Mouse (Mus musculus) ES-Bruce4 (cell line): ENCODE results near the gene Tbl1xr1. TPM values are rescaled to one million over a fixed set of nuclear protein-coding genes. Genes with fewer than 3 reads are reported as not detected.

ENCODE experiments used
- H3K27ac ChIP-seq: 2 replicates; pipeline ENCODE4 v1.5.1; 2012; ENCODE audit warnings: low read length, inconsistent platforms; ENCODE audit not compliant: insufficient read depth
- H3K27me3 ChIP-seq: 2 replicates; pipeline ENCODE4 v1.6.1; 2012; ENCODE audit warnings: mild to moderate bottlenecking, low read length, inconsistent platforms; ENCODE audit not compliant: control insufficient read depth, poor library complexity, insufficient read depth, severe bottlenecking
- H3K36me3 ChIP-seq: 2 replicates; pipeline ENCODE4 v1.6.1; 2012; ENCODE audit warnings: inconsistent platforms, mild to moderate bottlenecking, low read length, moderate library complexity; ENCODE audit not compliant: control insufficient read depth, poor library complexity, insufficient read depth, severe bottlenecking
- H3K4me1 ChIP-seq: one replicate; pipeline ENCODE4 v1.8.1; 2011; ENCODE audit warnings: low read length; ENCODE audit not compliant: control insufficient read depth, insufficient read depth
- H3K4me3 ChIP-seq: 2 replicates; pipeline ENCODE4 v1.5.1; 2011; ENCODE audit warnings: low read depth, mild to moderate bottlenecking, low read length
- H3K9ac ChIP-seq: 2 replicates; pipeline ENCODE4 v1.6.1; 2012; ENCODE audit warnings: low read depth, mild to moderate bottlenecking, inconsistent platforms; ENCODE audit not compliant: poor library complexity, severe bottlenecking
- H3K9me3 ChIP-seq: replicated peaks from 2 replicates; pipeline ENCODE4 v1.6.1; 2012; ENCODE audit warnings: mild to moderate bottlenecking, low read length, inconsistent platforms; ENCODE audit not compliant: control insufficient read depth, poor library complexity, insufficient read depth, severe bottlenecking
- CTCF ChIP-seq: IDR thresholded peaks from one replicate; pipeline ENCODE4 v1.8.1; 2011; ENCODE audit warnings: low read depth, low read length
- EP300 ChIP-seq: IDR thresholded peaks from 2 replicates; pipeline ENCODE4 v1.6.1; 2011; ENCODE audit warnings: low read depth, low read length; ENCODE audit not compliant: insufficient read depth
- POLR2A ChIP-seq: IDR thresholded peaks from one replicate; pipeline ENCODE4 v1.8.1; 2011; ENCODE audit warnings: low read length; ENCODE audit not compliant: insufficient read depth
- polyA plus RNA-seq: library from polyadenylated mRNA; stranded (reverse); fragments of >200 nt; gene quantifications from 2 replicates; pipeline ENCODE4 v1.2.4, GENCODE M21; 2011; ENCODE audit warnings: low read depth; ENCODE audit not compliant: missing spikeins, insufficient read depth, insufficient read length

Tbl1xr1 gene
- polyA plus RNA-seq, 1 experiment = 64.4 TPM

GRCm38 (mm10) chr3:22115678-22116077 lies 39.2 kb downstream of the Tbl1xr1 start:
- Histone ChIP-seq H3K9me3 (peaks cover 6% of the 10 kb centered on the region; the same call in 1 of the 2 replicates), H3K27me3 (no peaks in the 10 kb centered on the region), H3K4me3 (no peak overlapping the region), H3K9ac (no peak overlapping the region), H3K4me1 (peaks cover 5% of the 10 kb centered on the region), H3K27ac (no peak overlapping the region), H3K36me3 (no peaks in the 10 kb centered on the region; the same call in 1 of the 2 replicates)
- TF ChIP-seq CTCF (no peak), POLR2A (no peak), EP300 (no peak)

- H3K27me3 ChIP-seq = no peaks in the 10 kb centered on the region
- TF ChIP-seq POLR2A (no peak), EP300 (no peak), CTCF (no peak)
- no peaks in the 10 kb centered on the region; the same call in 1 of the 2 replicates for H3K36me3 ChIP-seq
- no peak overlapping the region for H3K4me3 ChIP-seq
- H3K4me1 ChIP-seq = peaks cover 7% of the 10 kb centered on the region
- H3K9ac ChIP-seq = no peak overlapping the region
- peaks cover 6% of the 10 kb centered on the region; the same call in 1 of the 2 replicates for H3K9me3 ChIP-seq
- no peak overlapping the region for H3K27ac ChIP-seq
These were observed 39.7 kb downstream of the Tbl1xr1 start for GRCm38 (mm10) chr3:22116188-22116587.

- no peaks in the 10 kb centered on the region; the same call in 1 of the 2 replicates for H3K36me3 ChIP-seq
- peak overlapping the region; percentile 19; the same call in 1 of the 2 replicates for H3K9ac ChIP-seq
- TF ChIP-seq POLR2A (no peak), EP300 (peak; percentile 98)
- peaks cover 8% of the 10 kb centered on the region for H3K4me1 ChIP-seq
- no peak overlapping the region for H3K4me3 ChIP-seq
- H3K27me3 ChIP-seq = no peaks in the 10 kb centered on the region
- peak overlapping the region; percentile 89 for H3K27ac ChIP-seq
- H3K9me3 ChIP-seq = peaks cover 6% of the 10 kb centered on the region; the same call in 1 of the 2 replicates
These were observed 45.3 kb downstream of the Tbl1xr1 start for GRCm38 (mm10) chr3:22121741-22122140.

GRCm38 (mm10) chr3:22123145-22123544 lies 46.7 kb downstream of the Tbl1xr1 start:
- no peak overlapping the region for H3K4me3 ChIP-seq
- H3K9ac ChIP-seq = no peak overlapping the region
- H3K4me1 ChIP-seq = peaks cover 8% of the 10 kb centered on the region
- H3K36me3 ChIP-seq = peaks cover 2% of the 10 kb centered on the region
- H3K27me3 ChIP-seq = no peaks in the 10 kb centered on the region
- H3K27ac ChIP-seq = no peak overlapping the region
- peaks cover 4% of the 10 kb centered on the region; the same call in 1 of the 2 replicates for H3K9me3 ChIP-seq
- no peak for TF ChIP-seq CTCF
- TF ChIP-seq EP300 = no peak
- no peak for TF ChIP-seq POLR2A

- TF ChIP-seq EP300 (no peak), CTCF (no peak), POLR2A (no peak)
- Histone ChIP-seq H3K4me3 (no peak overlapping the region), H3K27me3 (no peaks in the 10 kb centered on the region), H3K36me3 (peaks cover 6% of the 10 kb centered on the region; the same call in 1 of the 2 replicates), H3K4me1 (peaks cover 3% of the 10 kb centered on the region), H3K9ac (no peak overlapping the region), H3K9me3 (peaks cover 3% of the 10 kb centered on the region; the same call in 1 of the 2 replicates), H3K27ac (no peak overlapping the region)
These were observed 49.9 kb downstream of the Tbl1xr1 start for GRCm38 (mm10) chr3:22126251-22126826.

GRCm38 (mm10) chr3:22131277-22131676 lies 54.8 kb downstream of the Tbl1xr1 start:
- TF ChIP-seq POLR2A = no peak
- no peak for TF ChIP-seq EP300
- no peak for TF ChIP-seq CTCF
- Histone ChIP-seq H3K4me3 (no peak overlapping the region), H3K9me3 (peaks cover 3% of the 10 kb centered on the region; the same call in 1 of the 2 replicates), H3K36me3 (peaks cover 6% of the 10 kb centered on the region; the same call in 1 of the 2 replicates), H3K9ac (no peak overlapping the region), H3K4me1 (no peaks in the 10 kb centered on the region), H3K27me3 (no peaks in the 10 kb centered on the region), H3K27ac (no peak overlapping the region)
